Mouse (Mus musculus) gastrocnemius, adult 8-10 months (tissue): ENCODE data around the gene Rgl1. TPM values are rescaled to one million over a fixed set of nuclear protein-coding genes. Genes with fewer than 3 reads are reported as not detected.

Experiments
- DNase-seq, 2 experiments: peaks; one replicate each; pipeline ENCODE4 v3.0.0; 2022; ENCODE audit warnings: low spot score in 2 of 2
- total RNA-seq, 4 experiments: library from RNA; stranded (reverse); gene quantifications; 2 replicates each; pipeline ENCODE4 v1.2.4; 2022

Rgl1 gene
- total RNA-seq, 4 experiments from 2014 or later = 2.9 to 9.4 (median 5.3) TPM

GRCm38 (mm10) chr1:152615987-152616776 lies 150.0 kb downstream of the Rgl1 start:
- DNase-seq = no peak

GRCm38 (mm10) chr1:152614743-152615380 lies 151.3 kb downstream of the Rgl1 start:
- no peak for DNase-seq

GRCm38 (mm10) chr1:152613158-152613857 lies 152.8 kb downstream of the Rgl1 start:
- DNase-seq = no peak

GRCm38 (mm10) chr1:152612535-152613157 lies 153.5 kb downstream of the Rgl1 start:
- no peak for DNase-seq

- no peak for DNase-seq
These were observed 156.6 kb downstream of the Rgl1 start for GRCm38 (mm10) chr1:152609547-152609946.

GRCm38 (mm10) chr1:152609006-152609405 lies 157.1 kb downstream of the Rgl1 start:
- DNase-seq = no peak

- DNase-seq = no peak
These were observed 158.4 kb downstream of the Rgl1 start for GRCm38 (mm10) chr1:152607765-152608164.

GRCm38 (mm10) chr1:152606727-152607126 lies 159.4 kb downstream of the Rgl1 start:
- no peak for DNase-seq

- DNase-seq = no peak
These were observed 160.1 kb downstream of the Rgl1 start for GRCm38 (mm10) chr1:152605895-152606625.

- no peak for DNase-seq
These were observed 162.0 kb downstream of the Rgl1 start for GRCm38 (mm10) chr1:152604147-152604546.

- DNase-seq = no peak
These were observed 162.5 kb downstream of the Rgl1 start for GRCm38 (mm10) chr1:152603628-152604027.

GRCm38 (mm10) chr1:152600494-152600893 lies 165.7 kb downstream of the Rgl1 start:
- DNase-seq = no peak

GRCm38 (mm10) chr1:152599347-152599746 lies 166.8 kb downstream of the Rgl1 start:
- DNase-seq = no peak

GRCm38 (mm10) chr1:152594690-152595089 lies 171.5 kb downstream of the Rgl1 start:
- no peak for DNase-seq

- no peak for DNase-seq
These were observed 172.2 kb downstream of the Rgl1 start for GRCm38 (mm10) chr1:152593831-152594549.

GRCm38 (mm10) chr1:152593382-152593781 lies 172.8 kb downstream of the Rgl1 start:
- no peak for DNase-seq

- no peak for DNase-seq
These were observed 173.5 kb downstream of the Rgl1 start for GRCm38 (mm10) chr1:152592609-152593008.

GRCm38 (mm10) chr1:152591746-152592498 lies 174.2 kb downstream of the Rgl1 start:
- DNase-seq = no peak

- no peak for DNase-seq
These were observed 175.8 kb downstream of the Rgl1 start for GRCm38 (mm10) chr1:152590321-152590720.
